Mouse (Mus musculus): ENCODE data around the gene Fam126a. TPM values are rescaled to one million over a fixed set of nuclear protein-coding genes. Genes with fewer than 3 reads are reported as not detected.
"Not testable (repeated sequence)": the region's sequence is repeated elsewhere in the genome, so short reads cannot be mapped to it uniquely, and the experiment has no call there.

Gene Fam126a
- total RNA-seq, 2 experiments from 2014 or later = 4.7 to 9.0 TPM

GRCm38 (mm10) chr5:23908486-23909090 is 121.9 kb downstream of the Fam126a start:
- intact Hi-C loops (cut with DNase I) = no loop called here
- DNase-seq = no peak
- Histone ChIP-seq H3K4me3 (no peak overlapping the region), H3K27ac (no peak overlapping the region)
- no peak for TF ChIP-seq CTCF (IDR thresholded peaks at IDR 0.05)

GRCm38 (mm10) chr5:23902221-23902620 is 128.3 kb downstream of the Fam126a start:
- H3K4me3 ChIP-seq = no peak overlapping the region
- TF ChIP-seq CTCF (IDR thresholded peaks at IDR 0.05) = no peak

DNA sequence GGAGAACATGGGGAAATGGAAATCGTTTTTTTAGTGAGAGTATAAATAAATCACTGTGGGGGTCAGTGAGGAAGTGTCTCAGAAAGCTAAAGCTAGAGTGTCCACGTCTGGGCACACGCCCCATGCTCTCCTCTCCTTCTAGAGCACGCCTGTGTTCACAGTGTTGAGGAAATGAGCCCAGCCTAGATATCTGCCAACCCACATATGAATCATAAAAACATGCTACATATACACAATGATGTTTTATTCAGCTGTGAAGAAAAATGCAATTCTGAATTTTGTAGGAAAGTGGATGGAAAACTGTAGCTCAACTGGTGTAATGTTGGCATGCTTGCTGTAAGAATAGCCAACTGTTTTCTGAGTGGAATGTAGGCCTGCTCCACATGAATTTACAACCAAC is 130.3 kb downstream of the Fam126a start:
- no peak for DNase-seq
- Histone ChIP-seq H3K4me3 (no peak overlapping the region), H3K27ac (no peak overlapping the region)
- TF ChIP-seq CTCF (IDR thresholded peaks at IDR 0.05) = no peak
- intact Hi-C loops (cut with DNase I) = no loop called here

More at GRCm38 (mm10) chr5:23902221-23902620, 128.3 kb downstream of the Fam126a start:
- no peak overlapping the region for H3K27ac ChIP-seq
- no peak for DNase-seq
- intact Hi-C loops (cut with DNase I) = no loop called here

DNA sequence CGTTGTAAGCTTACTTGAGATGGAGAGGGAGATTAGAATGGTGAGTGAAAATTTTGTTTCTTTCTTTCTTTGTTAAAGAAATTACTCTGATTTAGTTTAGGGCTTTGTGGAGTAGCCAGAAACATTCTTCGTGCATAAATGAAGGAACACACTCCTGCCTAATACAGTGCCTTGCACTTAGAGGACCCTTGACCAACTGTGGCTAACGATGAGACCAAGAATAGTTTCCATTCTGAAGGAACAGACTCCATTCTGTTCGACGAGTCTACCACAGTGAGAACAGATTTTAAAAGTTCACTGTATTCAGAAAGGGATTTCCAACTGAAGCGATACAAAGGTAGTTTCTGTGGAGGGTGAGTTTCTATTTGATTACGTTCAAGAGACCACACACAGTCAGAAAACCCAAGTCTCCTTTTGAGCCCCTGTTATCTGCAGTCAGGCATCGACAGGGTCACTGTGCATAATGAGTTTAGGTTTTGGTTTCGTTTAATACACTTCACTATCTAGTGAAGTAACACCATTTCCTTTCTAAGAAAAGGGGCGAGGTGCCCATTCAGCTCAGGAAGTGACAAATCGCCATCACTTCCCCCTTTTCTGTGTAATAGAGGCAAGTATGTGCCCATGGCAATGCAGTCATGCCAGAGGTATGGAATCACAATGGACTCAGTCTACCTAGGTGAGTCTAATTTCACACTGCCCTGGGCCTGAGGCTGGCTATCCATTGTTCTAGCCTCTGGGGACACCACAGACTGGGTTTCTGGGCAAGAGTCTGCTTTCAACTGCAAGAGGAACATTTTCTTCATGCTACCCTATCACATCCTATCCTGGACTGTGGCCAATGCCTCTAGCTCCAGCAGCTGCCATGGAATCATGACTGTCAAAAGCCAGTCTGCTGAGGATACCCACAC is 136.4 kb downstream of the Fam126a start:
- DNase-seq = peak; percentile 54
- H3K4me3 ChIP-seq = peak overlapping the region; percentile 28
- H3K27ac ChIP-seq = peak overlapping the region; percentile 41; the same call in 1 of the 2 replicates
- intact Hi-C loops (cut with DNase I) = no loop called here
- TF ChIP-seq CTCF (IDR thresholded peaks at IDR 0.05) = no peak

GRCm38 (mm10) chr5:23893156-23893863 is 137.2 kb downstream of the Fam126a start:
- intact Hi-C loops (cut with DNase I) = no loop called here
- DNase-seq = no peak
- Histone ChIP-seq H3K4me3 (no peak overlapping the region), H3K27ac (no peak overlapping the region)
- no peak for TF ChIP-seq CTCF (IDR thresholded peaks at IDR 0.05)

- intact Hi-C loops (cut with DNase I) = loop anchor here (2.0 kb wide), 1 partner anchor 186 kb away; no protein-coding TSS in a partner anchor
- H3K27ac ChIP-seq = no peak overlapping the region
- no peak overlapping the region for H3K4me3 ChIP-seq
- peak; percentile 73 for DNase-seq
- TF ChIP-seq CTCF (IDR thresholded peaks at IDR 0.05) = peak; percentile 68
Measured at GRCm38 (mm10) chr5:23890734-23891133, 139.8 kb downstream of the Fam126a start.

DNA sequence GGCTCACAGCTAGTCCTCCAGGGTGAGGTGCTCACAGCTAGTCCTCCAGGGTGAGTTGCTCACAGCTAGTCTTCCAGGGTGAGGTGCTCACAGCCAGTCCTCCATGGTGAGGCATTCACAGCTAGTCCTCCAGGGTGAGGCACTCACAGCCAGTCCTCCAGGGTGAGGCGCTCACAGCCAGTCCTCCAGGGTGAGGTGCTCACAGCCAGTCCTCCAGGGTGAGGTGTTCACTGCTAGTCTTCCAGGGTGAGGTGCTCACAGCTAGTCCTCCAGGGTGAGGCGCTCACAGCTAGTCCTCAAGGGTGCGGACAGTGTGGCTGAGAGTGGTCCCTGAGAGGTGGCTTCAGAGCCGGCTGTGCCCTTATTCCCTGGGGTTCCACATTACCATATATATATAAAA is 141.0 kb downstream of the Fam126a start:
- no peak for DNase-seq
- TF ChIP-seq CTCF (IDR thresholded peaks at IDR 0.05) = no peak
- H3K4me3 ChIP-seq = no peak overlapping the region
- H3K27ac ChIP-seq = no peak overlapping the region
- intact Hi-C loops (cut with DNase I) = no loop called here

GRCm38 (mm10) chr5:23887111-23887510 is 143.4 kb downstream of the Fam126a start:
- no peak for TF ChIP-seq CTCF (IDR thresholded peaks at IDR 0.05)
- Histone ChIP-seq H3K4me3 (no peak overlapping the region), H3K27ac (peak overlapping the region; percentile 61)
- no peak for DNase-seq
- intact Hi-C loops (cut with DNase I) = no loop called here

- H3K4me3 ChIP-seq = no peak overlapping the region
- TF ChIP-seq CTCF (IDR thresholded peaks at IDR 0.05) = no peak
- DNase-seq = no peak
- intact Hi-C loops (cut with DNase I) = no loop called here
- no peak overlapping the region for H3K27ac ChIP-seq
Measured at GRCm38 (mm10) chr5:23874457-23874856, 156.0 kb downstream of the Fam126a start.

- H3K27ac ChIP-seq = no peak overlapping the region
- intact Hi-C loops (cut with DNase I) = no loop called here
- TF ChIP-seq CTCF (IDR thresholded peaks at IDR 0.05) = no peak
- no peak for DNase-seq
- no peak overlapping the region for H3K4me3 ChIP-seq
Measured at GRCm38 (mm10) chr5:23872586-23872985, 157.9 kb downstream of the Fam126a start.

DNA sequence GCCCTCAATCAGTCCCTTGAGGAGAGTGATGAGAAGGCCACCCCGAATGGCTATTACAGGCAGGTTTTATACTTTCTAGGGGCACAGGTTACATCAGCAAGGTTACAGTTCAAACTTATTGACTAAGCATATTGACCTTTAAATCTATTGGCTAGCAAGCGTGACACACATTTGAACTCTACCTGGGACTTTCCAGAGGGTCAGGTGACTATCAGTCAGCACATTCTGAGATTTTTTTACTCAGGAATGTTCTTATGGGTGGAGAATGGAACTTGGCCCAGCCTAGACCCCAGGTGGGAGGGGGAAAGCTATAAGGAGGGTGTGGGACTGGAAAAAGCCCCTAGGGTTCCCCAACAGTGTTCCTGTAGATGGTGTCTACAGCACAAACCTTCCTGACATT is 159.2 kb downstream of the Fam126a start:
- DNase-seq; intact Hi-C loops (cut with DNase I); H3K27ac ChIP-seq; H3K4me3 ChIP-seq: not testable (repeated sequence)

GRCm38 (mm10) chr5:23865941-23866340 is 164.5 kb downstream of the Fam126a start:
- Histone ChIP-seq H3K27ac (no peak overlapping the region), H3K4me3 (no peak overlapping the region)
- TF ChIP-seq CTCF (IDR thresholded peaks at IDR 0.05) = no peak
- intact Hi-C loops (cut with DNase I) = no loop called here
- DNase-seq = no peak

Other genes with a start within 250 kb of the Fam126a start
- 10 to 100 TPM in 1 of 2 experiments, 1 to 10 TPM in 1; 9.9 to 11.2 TPM for gene Pus7, start 247.0 kb downstream of the Fam126a start, total RNA-seq (2021)
- gene Rint1, start 243.0 kb downstream of the Fam126a start, total RNA-seq (2021) = 1 to 10 TPM; 7.9 to 8.1 TPM
- 10 to 100 TPM; 64.1 to 74.4 TPM for gene Tomm7, start 186.5 kb downstream of the Fam126a start, total RNA-seq (2021)
- 10 to 100 TPM; 38.2 to 39.9 TPM for gene Klhl7, start 69.9 kb upstream of the Fam126a start, total RNA-seq (2021)
- 1 to 10 TPM; 6.4 to 6.7 TPM for gene Nupl2, start 134.3 kb upstream of the Fam126a start, total RNA-seq (2021)